Mouse (Mus musculus) kidney, adult 2 months (tissue): ENCODE results near the gene Hpn.

ENCODE experiments used
- CTCF ChIP-seq: fragments of 200-500 bp; conservative IDR thresholded peaks from 2 replicates; pipeline ENCODE4 v1.5.1; 2011; ENCODE audit warnings: low read depth, mild to moderate bottlenecking, control low read depth, low read length, moderate library complexity, mixed read lengths; ENCODE audit not compliant: insufficient read depth, insufficient read length
- POLR2A ChIP-seq: fragments of 200-500 bp; IDR thresholded peaks from one replicate; pipeline ENCODE4 v1.6.1; 2011; ENCODE audit warnings: low read depth, low read length, control low read depth

- TF ChIP-seq CTCF (no peak), POLR2A (no peak)
These were observed 1.6 kb upstream of the Hpn start for GRCm38 (mm10) chr7:31116721-31117145.
